Mouse (Mus musculus) embryonic fibroblast, embryonic 13.5 days (primary cell): ENCODE data around the gene Gm43720.

Experiments used
- CTCF ChIP-seq: IDR thresholded peaks from 2 replicates; pipeline ENCODE4 v1.5.1; 2011; ENCODE audit warnings: mild to moderate bottlenecking, control low read depth, low read length, moderate library complexity, borderline replicate concordance; ENCODE audit not compliant: insufficient read depth
- POLR2A ChIP-seq: IDR thresholded peaks from 2 replicates; pipeline ENCODE4 v1.6.1; 2011; ENCODE audit warnings: low read depth, mild to moderate bottlenecking, control low read depth, low read length, moderate library complexity

GRCm38 (mm10) chr5:138225700-138226099 lies 54.1 kb downstream of the Gm43720 start, which contains the start of gene Nxpe5:
- TF ChIP-seq POLR2A, result no peak
- TF ChIP-seq CTCF, result no peak
